12 mouse cellular contexts compared by ENCODE assay signal in genomic region chr10:39404175-39404574, GRCm38 (mm10).
"Had no signal": no experiment of that assay in that cellular context is flagged by ENCODE, and none has a peak within 500 bp of the region (broad histone marks: within the 10 kb centered on the region; RNA-seq: fewer than 3 reads in every experiment).

No protein-coding gene starts in this region.

- H3K4me3 ChIP-seq: kidney, embryonic 15.5 days; left cerebral cortex, adult 2 months; limb, embryonic 12.5 days; liver, embryonic 13.5 days; lung, embryonic 15.5 days; midbrain, embryonic 13.5 days; neural tube, embryonic 13.5 days had no signal

- H3K4me2 ChIP-seq: kidney, embryonic 15.5 days; limb, embryonic 12.5 days; liver, embryonic 13.5 days; lung, embryonic 15.5 days; midbrain, embryonic 13.5 days; neural tube, embryonic 13.5 days had no signal

- DNase-seq: kidney, postnatal 14 days; liver; liver, embryonic 13.5 days; liver, postnatal 0 days; thymus, postnatal 4 days had no signal

- H3K27ac ChIP-seq: kidney, embryonic 15.5 days; left cerebral cortex, adult 2 months; limb, embryonic 12.5 days; liver, embryonic 13.5 days; lung, embryonic 15.5 days; midbrain, embryonic 13.5 days; neural tube, embryonic 13.5 days; stomach, postnatal 0 days had no signal

- ATAC-seq: liver, postnatal 0 days; midbrain, embryonic 13.5 days had no signal

- H3K9me3 ChIP-seq: limb, embryonic 12.5 days; liver, embryonic 13.5 days; lung, embryonic 15.5 days; midbrain, embryonic 13.5 days; neural tube, embryonic 13.5 days had no signal

- H3K36me3 ChIP-seq: liver, embryonic 13.5 days; lung, embryonic 15.5 days had no signal

- H3K9ac ChIP-seq: kidney, embryonic 15.5 days; limb, embryonic 12.5 days; liver, embryonic 13.5 days; liver, postnatal 0 days; lung, embryonic 15.5 days; midbrain, embryonic 13.5 days; neural tube, embryonic 13.5 days had no signal

- H3K27me3 ChIP-seq: kidney, embryonic 15.5 days; limb, embryonic 12.5 days; liver, embryonic 13.5 days; lung, embryonic 15.5 days; midbrain, embryonic 13.5 days; neural tube, embryonic 13.5 days had no signal
